Mouse (Mus musculus): ENCODE results near the gene Dgkg. TPM values are rescaled to one million over a fixed set of nuclear protein-coding genes. Genes with fewer than 3 reads are reported as not detected.

Dgkg gene
- polyA plus RNA-seq, 2 experiments = 0.28 to 0.46 TPM

- Histone ChIP-seq H3K4me1 (replicated peaks; ENCODE audit: control insufficient read depth in 2 of 2, insufficient read depth in 2 of 2, low read length in 1 of 2) (no peaks in the 10 kb centered on the region), H3K9me3 (ENCODE audit: control insufficient read depth, low read length) (no peaks in the 10 kb centered on the region), H3K4me3 (ENCODE audit: insufficient read depth in 1 of 2, low read depth in 2 of 2, low read length in 2 of 2) (no peak overlapping the region), H3K4me2 (ENCODE audit: low read depth) (no peak overlapping the region), H3K9ac (replicated peaks) (no peak overlapping the region), H3K36me3 (replicated peaks; ENCODE audit: control insufficient read depth, insufficient read depth, low read depth) (no peaks in the 10 kb centered on the region), H3K27ac (no peak overlapping the region), H3K27me3 (ENCODE audit: control insufficient read depth, insufficient read depth, low read length) (no peaks in the 10 kb centered on the region)
- whole genome bisulfite sequencing (ENCODE audit: insufficient replicate concordance) = 31% methylated on average over 4 of the region's 4 CpGs
- TF ChIP-seq EP300 (IDR thresholded peaks at IDR 0.05; ENCODE audit: low read depth) = no peak
- TF ChIP-seq CTCF (IDR thresholded peaks at IDR 0.05; ENCODE audit: low read depth) = no peak
- DNase-seq (ENCODE audit: low read depth in 3 of 3, low spot score in 3 of 3) (peak in 1 of 3 experiments; percentile 29), ATAC-seq (ENCODE audit: insufficient read depth) (no peak)
Measured at GRCm38 (mm10) chr16:22629900-22630299, 27.1 kb downstream of the Dgkg start.

- Histone ChIP-seq H3K4me3 (ENCODE audit: insufficient read depth in 1 of 2, low read depth in 2 of 2, low read length in 2 of 2) (no peak overlapping the region), H3K4me2 (ENCODE audit: low read depth) (no peak overlapping the region), H3K27ac (no peak overlapping the region), H3K4me1 (replicated peaks; ENCODE audit: control insufficient read depth in 2 of 2, insufficient read depth in 2 of 2, low read length in 1 of 2) (no peaks in the 10 kb centered on the region), H3K9ac (replicated peaks) (no peak overlapping the region), H3K9me3 (ENCODE audit: control insufficient read depth, low read length) (no peaks in the 10 kb centered on the region), H3K36me3 (replicated peaks; ENCODE audit: control insufficient read depth, insufficient read depth, low read depth) (no peaks in the 10 kb centered on the region), H3K27me3 (ENCODE audit: control insufficient read depth, insufficient read depth, low read length) (no peaks in the 10 kb centered on the region)
- TF ChIP-seq CTCF (IDR thresholded peaks at IDR 0.05; ENCODE audit: low read depth) (no peak), EP300 (IDR thresholded peaks at IDR 0.05; ENCODE audit: low read depth) (no peak)
- no peak for DNase-seq (ENCODE audit: low read depth in 3 of 3, low spot score in 3 of 3)
- WGBS (ENCODE audit: insufficient replicate concordance) = 59% methylated on average over 5 of the region's 5 CpGs
- no peak for ATAC-seq (ENCODE audit: insufficient read depth)
Measured at GRCm38 (mm10) chr16:22625987-22626386, 31.0 kb downstream of the Dgkg start.

GRCm38 (mm10) chr16:22625412-22625811 lies 31.6 kb downstream of the Dgkg start:
- 54% methylated on average over 5 of the region's 5 CpGs for WGBS (ENCODE audit: insufficient replicate concordance)
- no peak for ATAC-seq (ENCODE audit: insufficient read depth)
- H3K4me3 ChIP-seq (ENCODE audit: insufficient read depth in 1 of 2, low read depth in 2 of 2, low read length in 2 of 2) = no peak overlapping the region
- no peaks in the 10 kb centered on the region for H3K9me3 ChIP-seq (ENCODE audit: control insufficient read depth, low read length)
- DNase-seq (ENCODE audit: low read depth in 3 of 3, low spot score in 3 of 3) = no peak
- H3K4me2 ChIP-seq (ENCODE audit: low read depth) = no peak overlapping the region
- no peaks in the 10 kb centered on the region for H3K4me1 ChIP-seq (replicated peaks; ENCODE audit: control insufficient read depth in 2 of 2, insufficient read depth in 2 of 2, low read length in 1 of 2)
- H3K27me3 ChIP-seq (ENCODE audit: control insufficient read depth, insufficient read depth, low read length) = no peaks in the 10 kb centered on the region
- TF ChIP-seq EP300 (IDR thresholded peaks at IDR 0.05; ENCODE audit: low read depth) = no peak
- TF ChIP-seq CTCF (IDR thresholded peaks at IDR 0.05; ENCODE audit: low read depth) = no peak
- H3K36me3 ChIP-seq (replicated peaks; ENCODE audit: control insufficient read depth, insufficient read depth, low read depth) = no peaks in the 10 kb centered on the region
- H3K27ac ChIP-seq = no peak overlapping the region
- no peak overlapping the region for H3K9ac ChIP-seq (replicated peaks)

GRCm38 (mm10) chr16:22622286-22622685 lies 34.7 kb downstream of the Dgkg start:
- 51% methylated on average over 9 of the region's 9 CpGs for WGBS (ENCODE audit: insufficient replicate concordance)
- DNase-seq (ENCODE audit: low read depth in 3 of 3, low spot score in 3 of 3) = no peak
- Histone ChIP-seq H3K27ac (no peak overlapping the region), H3K27me3 (ENCODE audit: control insufficient read depth, insufficient read depth, low read length) (no peaks in the 10 kb centered on the region), H3K4me1 (replicated peaks; ENCODE audit: control insufficient read depth in 2 of 2, insufficient read depth in 2 of 2, low read length in 1 of 2) (no peaks in the 10 kb centered on the region), H3K4me2 (ENCODE audit: low read depth) (no peak overlapping the region), H3K4me3 (ENCODE audit: insufficient read depth in 1 of 2, low read depth in 2 of 2, low read length in 2 of 2) (no peak overlapping the region), H3K9me3 (ENCODE audit: control insufficient read depth, low read length) (no peaks in the 10 kb centered on the region), H3K36me3 (replicated peaks; ENCODE audit: control insufficient read depth, insufficient read depth, low read depth) (no peaks in the 10 kb centered on the region), H3K9ac (replicated peaks) (no peak overlapping the region)
- TF ChIP-seq EP300 (IDR thresholded peaks at IDR 0.05; ENCODE audit: low read depth) (no peak), CTCF (IDR thresholded peaks at IDR 0.05; ENCODE audit: low read depth) (no peak)
- no peak for ATAC-seq (ENCODE audit: insufficient read depth)

DNA sequence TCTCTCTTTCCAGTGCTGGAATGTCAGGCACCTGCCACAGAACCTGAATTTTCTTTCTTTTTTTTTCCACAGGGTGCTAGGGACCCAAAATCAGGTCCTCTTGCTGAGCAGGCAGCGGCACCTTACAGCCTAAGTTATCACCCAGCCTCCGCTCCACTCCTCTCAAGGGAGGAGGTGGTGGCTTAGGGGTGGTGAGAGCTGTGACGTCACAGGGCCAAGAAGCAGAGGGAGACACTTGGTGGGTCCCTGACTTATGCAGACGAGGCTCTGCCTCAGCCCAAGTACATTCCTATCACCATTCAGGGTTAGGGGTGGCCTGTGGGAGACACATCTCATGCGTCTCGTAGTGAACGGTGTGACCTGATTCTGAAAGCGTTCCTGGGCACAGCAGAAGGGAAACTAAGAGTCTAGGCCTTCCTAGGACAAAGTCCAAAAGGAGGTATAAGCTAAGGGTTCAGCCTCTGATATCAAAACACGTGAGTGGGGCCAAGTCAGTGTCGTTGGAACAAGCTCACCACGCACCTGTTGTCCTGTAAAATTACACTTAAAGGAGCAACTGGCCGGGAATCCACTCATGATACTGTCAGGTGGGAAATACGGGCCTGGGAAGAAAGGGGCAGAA lies 35.6 kb downstream of the Dgkg start:
- no peak overlapping the region for H3K4me2 ChIP-seq (ENCODE audit: low read depth)
- no peaks in the 10 kb centered on the region for H3K27me3 ChIP-seq (ENCODE audit: control insufficient read depth, insufficient read depth, low read length)
- H3K4me1 ChIP-seq (replicated peaks; ENCODE audit: control insufficient read depth in 2 of 2, insufficient read depth in 2 of 2, low read length in 1 of 2) = no peaks in the 10 kb centered on the region
- no peak overlapping the region for H3K9ac ChIP-seq (replicated peaks)
- DNase-seq (ENCODE audit: low read depth in 3 of 3, low spot score in 3 of 3) (no peak), ATAC-seq (ENCODE audit: insufficient read depth) (no peak)
- TF ChIP-seq EP300 (IDR thresholded peaks at IDR 0.05; ENCODE audit: low read depth) = no peak
- H3K36me3 ChIP-seq (replicated peaks; ENCODE audit: control insufficient read depth, insufficient read depth, low read depth) = no peaks in the 10 kb centered on the region
- WGBS (ENCODE audit: insufficient replicate concordance) = 69% methylated on average over 13 of the region's 13 CpGs
- H3K4me3 ChIP-seq (ENCODE audit: insufficient read depth in 1 of 2, low read depth in 2 of 2, low read length in 2 of 2) = no peak overlapping the region
- no peaks in the 10 kb centered on the region for H3K9me3 ChIP-seq (ENCODE audit: control insufficient read depth, low read length)
- H3K27ac ChIP-seq = no peak overlapping the region
